Mouse (Mus musculus): ENCODE data around the gene Sh3bgrl. TPM values are rescaled to one million over a fixed set of nuclear protein-coding genes. Genes with fewer than 3 reads are reported as not detected.

Gene Sh3bgrl
- total and polyA plus RNA-seq, 2 experiments from 2014 or later = 45.3 to 56.7 TPM

- no peak for ATAC-seq (ENCODE audit: insufficient read depth, low read depth)
- 0 out of 2 replicates have a peak, but pooled peaks cover 3% of the 10 kb centered on the region for H3K4me1 ChIP-seq (ENCODE audit: control insufficient read depth, insufficient read depth)
- H3K36me3 ChIP-seq (replicated peaks; ENCODE audit: control insufficient read depth, insufficient read depth, low read length) = no peaks in the 10 kb centered on the region
- no peak for TF ChIP-seq CTCF (IDR thresholded peaks at IDR 0.05; ENCODE audit: low read depth)
- no peak for TF ChIP-seq EP300 (IDR thresholded peaks at IDR 0.05; ENCODE audit: low read depth)
- no peaks in the 10 kb centered on the region for H3K27me3 ChIP-seq (ENCODE audit: control insufficient read depth, insufficient read depth, low read length)
- H3K27ac ChIP-seq (ENCODE audit: low read depth) = no peak overlapping the region
- DNase-seq (ENCODE audit: low spot score) = no peak
- H3K4me3 ChIP-seq (ENCODE audit: low read depth, low read length) = no peak overlapping the region
- no peak overlapping the region for H3K9ac ChIP-seq (replicated peaks; ENCODE audit: low read depth, low read length)
- WGBS = 36% methylated on average over 7 of the region's 7 CpGs
- H3K4me2 ChIP-seq (ENCODE audit: low read depth, low read length) = peak overlapping the region; percentile 30; the same call in 1 of the 2 replicates
- no peaks in the 10 kb centered on the region for H3K9me3 ChIP-seq (replicated peaks; ENCODE audit: control insufficient read depth, low read length)
Observed at GRCm38 (mm10) chrX:109113401-109114280, 18.5 kb downstream of the Sh3bgrl start.

- H3K4me1 ChIP-seq (ENCODE audit: control insufficient read depth, insufficient read depth) = 0 out of 2 replicates have a peak, but pooled peaks cover 9% of the 10 kb centered on the region
- 69% methylated on average over 14 of the region's 14 CpGs for WGBS
- H3K4me2 ChIP-seq (ENCODE audit: low read depth, low read length) = no peak overlapping the region
- H3K9ac ChIP-seq (replicated peaks; ENCODE audit: low read depth, low read length) = no peak overlapping the region
- H3K4me3 ChIP-seq (ENCODE audit: low read depth, low read length) = no peak overlapping the region
- no peaks in the 10 kb centered on the region for H3K9me3 ChIP-seq (replicated peaks; ENCODE audit: control insufficient read depth, low read length)
- H3K27ac ChIP-seq (ENCODE audit: low read depth) = no peak overlapping the region
- ATAC-seq (ENCODE audit: insufficient read depth, low read depth) (no peak), DNase-seq (ENCODE audit: low spot score) (no peak)
- no peaks in the 10 kb centered on the region for H3K36me3 ChIP-seq (replicated peaks; ENCODE audit: control insufficient read depth, insufficient read depth, low read length)
- no peak for TF ChIP-seq EP300 (IDR thresholded peaks at IDR 0.05; ENCODE audit: low read depth)
- no peak for TF ChIP-seq CTCF (IDR thresholded peaks at IDR 0.05; ENCODE audit: low read depth)
- H3K27me3 ChIP-seq (ENCODE audit: control insufficient read depth, insufficient read depth, low read length) = no peaks in the 10 kb centered on the region
Observed at GRCm38 (mm10) chrX:109119829-109120826, 25.0 kb downstream of the Sh3bgrl start.

DNA sequence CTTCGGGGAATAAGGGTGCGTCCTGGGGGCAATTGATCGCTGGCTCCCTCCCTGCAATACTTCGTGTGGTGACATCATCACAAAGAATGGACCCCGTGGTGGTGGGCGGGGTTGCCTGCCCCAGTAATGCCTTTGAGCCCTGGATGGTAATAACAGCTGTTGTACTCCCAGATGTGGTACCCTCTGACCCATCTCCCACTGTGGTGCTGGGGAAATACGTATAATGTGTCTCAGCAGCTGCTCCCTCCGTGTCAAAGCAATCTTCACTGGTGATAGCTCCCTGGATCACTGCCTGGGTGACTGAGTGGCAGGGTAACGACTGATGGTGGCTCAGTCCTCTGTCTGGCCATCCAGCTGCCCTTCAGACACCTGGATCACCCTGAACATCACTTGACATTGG, 26.0 kb downstream of the Sh3bgrl start:
- Histone ChIP-seq H3K27ac (ENCODE audit: low read depth) (no peak overlapping the region), H3K4me2 (ENCODE audit: low read depth, low read length) (no peak overlapping the region), H3K9me3 (replicated peaks; ENCODE audit: control insufficient read depth, low read length) (no peaks in the 10 kb centered on the region), H3K4me1 (ENCODE audit: control insufficient read depth, insufficient read depth) (0 out of 2 replicates have a peak, but pooled peaks cover 9% of the 10 kb centered on the region), H3K4me3 (ENCODE audit: low read depth, low read length) (no peak overlapping the region), H3K36me3 (replicated peaks; ENCODE audit: control insufficient read depth, insufficient read depth, low read length) (no peaks in the 10 kb centered on the region), H3K9ac (replicated peaks; ENCODE audit: low read depth, low read length) (no peak overlapping the region), H3K27me3 (ENCODE audit: control insufficient read depth, insufficient read depth, low read length) (no peaks in the 10 kb centered on the region)
- TF ChIP-seq EP300 (IDR thresholded peaks at IDR 0.05; ENCODE audit: low read depth) (no peak), CTCF (IDR thresholded peaks at IDR 0.05; ENCODE audit: low read depth) (no peak)
- ATAC-seq (ENCODE audit: insufficient read depth, low read depth) (no peak), DNase-seq (ENCODE audit: low spot score) (no peak)
- 51% methylated on average over 9 of the region's 9 CpGs for WGBS

DNA sequence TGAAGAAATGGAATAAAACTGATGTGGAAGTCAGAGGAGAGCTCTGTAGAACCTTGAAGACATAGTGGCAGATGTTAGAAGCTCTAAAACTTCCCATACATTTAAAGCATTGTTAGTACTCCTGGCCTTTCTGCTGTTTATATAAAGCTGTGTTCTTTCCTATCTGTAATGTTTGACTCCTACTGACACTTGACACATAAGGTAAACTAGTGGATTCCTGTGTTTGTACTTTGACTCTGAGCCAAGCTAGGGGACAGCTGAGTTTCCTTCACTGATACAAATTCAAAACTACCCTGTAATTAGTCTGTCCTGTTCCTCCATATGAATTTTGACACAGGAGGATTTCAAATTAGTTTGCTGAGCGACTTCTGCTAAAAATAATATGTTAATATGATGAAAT, 27.5 kb downstream of the Sh3bgrl start:
- Histone ChIP-seq H3K9ac (replicated peaks; ENCODE audit: low read depth, low read length) (no peak overlapping the region), H3K27ac (ENCODE audit: low read depth) (0 out of 2 replicates have a peak overlapping the region, but pooled peaks have one; percentile 15), H3K27me3 (ENCODE audit: control insufficient read depth, insufficient read depth, low read length) (no peaks in the 10 kb centered on the region), H3K9me3 (replicated peaks; ENCODE audit: control insufficient read depth, low read length) (no peaks in the 10 kb centered on the region), H3K4me3 (ENCODE audit: low read depth, low read length) (no peak overlapping the region), H3K4me1 (ENCODE audit: control insufficient read depth, insufficient read depth) (0 out of 2 replicates have a peak, but pooled peaks cover 9% of the 10 kb centered on the region), H3K4me2 (ENCODE audit: low read depth, low read length) (no peak overlapping the region), H3K36me3 (replicated peaks; ENCODE audit: control insufficient read depth, insufficient read depth, low read length) (no peaks in the 10 kb centered on the region)
- DNase-seq (ENCODE audit: low spot score) (no peak), ATAC-seq (ENCODE audit: insufficient read depth, low read depth) (no peak)
- WGBS = 23% methylated on average over 1 of the region's 1 CpGs
- no peak for TF ChIP-seq CTCF (IDR thresholded peaks at IDR 0.05; ENCODE audit: low read depth)
- TF ChIP-seq EP300 (IDR thresholded peaks at IDR 0.05; ENCODE audit: low read depth) = no peak

- TF ChIP-seq EP300 (IDR thresholded peaks at IDR 0.05; ENCODE audit: low read depth) (no peak), CTCF (IDR thresholded peaks at IDR 0.05; ENCODE audit: low read depth) (no peak)
- no peak overlapping the region for H3K27ac ChIP-seq (ENCODE audit: low read depth)
- ATAC-seq (ENCODE audit: insufficient read depth, low read depth) = no peak
Observed at GRCm38 (mm10) chrX:109123762-109124161, 28.6 kb downstream of the Sh3bgrl start.

More at GRCm38 (mm10) chrX:109123762-109124161, 28.6 kb downstream of the Sh3bgrl start:
- 0 out of 2 replicates have a peak, but pooled peaks cover 9% of the 10 kb centered on the region for H3K4me1 ChIP-seq (ENCODE audit: control insufficient read depth, insufficient read depth)
- no peaks in the 10 kb centered on the region for H3K36me3 ChIP-seq (replicated peaks; ENCODE audit: control insufficient read depth, insufficient read depth, low read length)
- H3K4me2 ChIP-seq (ENCODE audit: low read depth, low read length) = no peak overlapping the region
- H3K9ac ChIP-seq (replicated peaks; ENCODE audit: low read depth, low read length) = no peak overlapping the region
- H3K4me3 ChIP-seq (ENCODE audit: low read depth, low read length) = no peak overlapping the region
- no peak for DNase-seq (ENCODE audit: low spot score)
- no peaks in the 10 kb centered on the region for H3K27me3 ChIP-seq (ENCODE audit: control insufficient read depth, insufficient read depth, low read length)
- no peaks in the 10 kb centered on the region for H3K9me3 ChIP-seq (replicated peaks; ENCODE audit: control insufficient read depth, low read length)

Data from heart, postnatal 0 days (tissue).